Mouse (Mus musculus): ENCODE data around the gene Sec24d. TPM values are rescaled to one million over a fixed set of nuclear protein-coding genes. Genes with fewer than 3 reads are reported as not detected.
A peak's percentile ranks its signal among the peaks of the same experiment; 100 is the strongest.
"Not testable (repeated sequence)": the region's sequence is repeated elsewhere in the genome, so short reads cannot be mapped to it uniquely, and the experiment has no call there.

Sec24d gene
- polyA plus RNA-seq, 1 experiment, result 15.3 TPM

DNA sequence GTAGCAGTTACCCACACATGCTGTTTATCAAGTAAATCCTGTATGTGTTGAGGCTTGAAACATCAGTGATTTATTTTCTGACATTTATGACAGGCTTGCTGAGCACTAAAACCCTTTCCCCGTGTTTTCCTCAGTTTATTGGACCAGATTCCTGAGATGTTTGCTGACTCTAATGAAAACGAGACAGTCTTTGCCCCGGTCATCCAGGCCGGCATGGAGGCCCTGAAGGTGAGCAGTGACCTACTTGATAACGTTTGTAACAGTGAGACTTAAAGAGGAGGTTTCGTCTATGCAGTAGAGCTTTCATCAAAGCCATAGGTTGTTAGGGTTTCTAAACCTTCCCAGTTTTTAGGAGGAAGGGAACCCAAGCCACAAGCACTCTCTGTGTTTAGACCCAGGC is 76.4 kb downstream of the Sec24d start:
- H3K27ac ChIP-seq (replicated peaks; ENCODE audit: low read depth, low read length), result no peak overlapping the region
- H3K4me1 ChIP-seq (ENCODE audit: control insufficient read depth, insufficient read depth, insufficient read length, low read length), result no peaks in the 10 kb centered on the region
- no peak overlapping the region for H3K4me3 ChIP-seq (ENCODE audit: insufficient read depth, low read depth, low read length)

DNA sequence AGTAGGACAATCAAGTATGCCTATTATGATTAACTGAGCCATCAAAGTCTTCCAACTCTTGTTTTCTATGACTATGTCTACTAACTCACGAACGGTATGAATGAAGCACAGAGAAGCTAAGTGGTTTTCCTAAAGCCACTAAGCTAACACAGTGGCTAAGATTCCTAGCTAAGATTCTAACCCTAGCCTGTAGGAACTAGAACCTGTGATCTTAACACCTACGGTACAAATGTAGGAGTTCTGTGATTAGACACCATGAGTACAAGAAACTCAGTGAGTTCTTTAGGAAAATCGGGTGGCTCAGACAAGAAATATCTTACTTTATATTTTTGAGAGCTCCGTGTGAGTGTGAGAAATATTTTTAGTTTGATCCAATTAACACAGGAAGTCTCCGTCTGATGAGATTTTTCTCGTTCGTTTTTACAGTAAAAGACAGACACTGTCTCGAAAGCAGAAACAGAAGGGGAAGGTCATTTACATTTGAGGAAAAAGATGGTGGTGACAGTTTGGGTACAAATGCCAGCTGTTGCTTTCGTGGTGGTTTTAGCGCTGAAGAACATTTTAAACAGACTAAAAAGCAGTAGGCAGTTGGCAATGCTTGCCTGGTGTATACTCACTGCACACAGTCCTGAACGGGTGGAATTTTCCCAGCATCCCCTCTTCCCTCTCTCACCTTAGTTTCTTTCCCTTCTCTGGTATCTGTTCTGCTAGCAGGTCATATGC is 81.0 kb downstream of the Sec24d start:
- no peak overlapping the region for H3K4me3 ChIP-seq (ENCODE audit: insufficient read depth, low read depth, low read length)

DNA sequence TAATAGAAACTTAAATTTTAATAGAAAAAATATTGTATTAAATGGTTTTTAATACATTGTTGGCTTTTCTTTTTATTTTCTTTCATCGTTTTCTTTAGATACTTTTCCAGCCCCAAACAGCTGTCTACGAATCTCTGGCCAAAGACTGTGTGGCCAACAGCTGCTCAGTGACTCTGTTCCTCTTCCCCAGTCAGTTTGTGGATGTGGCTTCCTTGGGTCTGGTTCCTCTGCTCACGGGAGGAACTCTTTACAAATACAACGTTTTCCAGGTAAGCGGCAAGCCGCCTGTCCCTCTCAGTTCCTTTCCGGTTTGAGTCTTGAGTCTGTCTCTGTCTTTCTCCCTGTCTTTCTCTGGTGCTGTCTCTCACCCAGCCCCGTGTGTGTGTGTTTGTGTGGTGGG is 83.3 kb downstream of the Sec24d start:
- Histone ChIP-seq H3K4me3 (ENCODE audit: insufficient read depth, low read depth, low read length) (no peak overlapping the region), H3K27ac (replicated peaks; ENCODE audit: low read depth, low read length) (no peak overlapping the region), H3K4me1 (ENCODE audit: control insufficient read depth, insufficient read depth, insufficient read length, low read length) (no peaks in the 10 kb centered on the region)

More for the DNA sequence above, 81.0 kb downstream of the Sec24d start:
- H3K4me1 ChIP-seq (ENCODE audit: control insufficient read depth, insufficient read depth, insufficient read length, low read length), result no peaks in the 10 kb centered on the region
- no peak overlapping the region for H3K27ac ChIP-seq (replicated peaks; ENCODE audit: low read depth, low read length)

DNA sequence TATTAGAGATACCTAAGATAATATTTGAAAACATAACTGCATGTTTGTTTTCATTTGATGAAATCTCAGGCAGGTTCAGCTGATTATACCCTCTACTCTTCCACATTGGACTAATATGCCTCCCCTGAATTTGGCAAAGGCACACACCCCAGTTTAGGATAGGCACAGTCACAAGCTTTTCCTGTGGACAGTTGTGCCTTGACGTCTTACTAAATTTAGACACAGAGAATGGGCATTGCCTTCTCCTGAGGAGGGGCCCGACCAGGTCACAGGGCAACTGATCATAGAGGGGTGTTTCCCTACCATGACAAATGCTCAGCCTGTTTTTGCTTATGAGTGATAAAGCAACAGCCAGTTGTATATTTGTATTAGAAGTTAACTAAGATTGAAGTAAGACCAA is 84.3 kb downstream of the Sec24d start:
- H3K4me3 ChIP-seq (ENCODE audit: insufficient read depth, low read depth, low read length), result no peak overlapping the region
- H3K4me1 ChIP-seq (ENCODE audit: control insufficient read depth, insufficient read depth, insufficient read length, low read length), result no peaks in the 10 kb centered on the region
- H3K27ac ChIP-seq (replicated peaks; ENCODE audit: low read depth, low read length), result no peak overlapping the region

DNA sequence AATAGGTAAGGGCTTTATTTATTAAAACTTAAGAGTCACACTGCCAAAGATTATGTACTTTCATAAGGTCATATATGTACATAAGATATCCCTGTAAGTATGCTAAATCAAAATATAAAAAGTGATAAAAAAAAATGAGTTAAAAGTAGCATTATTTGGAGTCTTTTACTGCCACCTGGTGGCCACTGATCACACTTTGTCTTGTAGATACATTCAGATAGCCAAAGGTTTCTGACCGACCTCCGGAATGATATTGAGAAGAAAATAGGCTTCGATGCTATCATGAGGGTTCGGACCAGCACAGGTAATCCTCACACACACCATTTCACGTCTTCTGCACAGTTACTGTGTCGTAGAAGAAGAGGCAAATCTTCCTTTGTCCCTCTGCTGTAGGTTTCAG is 85.9 kb downstream of the Sec24d start:
- Histone ChIP-seq H3K4me1 (ENCODE audit: control insufficient read depth, insufficient read depth, insufficient read length, low read length) (no peaks in the 10 kb centered on the region), H3K27ac (replicated peaks; ENCODE audit: low read depth, low read length) (no peak overlapping the region), H3K4me3 (ENCODE audit: insufficient read depth, low read depth, low read length) (no peak overlapping the region)

DNA sequence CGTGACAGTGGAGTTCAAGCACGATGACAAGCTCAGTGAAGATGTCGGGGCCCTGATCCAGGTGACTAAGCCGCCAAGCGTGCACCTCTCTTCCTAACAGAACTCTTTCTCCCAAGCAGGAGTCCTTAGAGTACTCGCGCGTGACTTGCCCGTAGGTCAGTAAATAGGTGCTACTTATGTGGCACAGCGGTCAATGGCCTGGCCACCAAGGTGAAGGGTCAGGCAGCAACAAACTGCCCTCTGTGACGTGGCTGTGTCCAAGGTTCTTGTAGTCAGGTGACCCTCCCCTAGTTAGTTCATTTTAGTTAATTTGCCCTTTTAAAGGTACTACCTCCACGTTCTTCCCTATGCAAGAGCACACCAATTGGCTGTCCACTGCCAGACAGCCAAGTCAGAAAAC is 86.4 kb downstream of the Sec24d start:
- H3K27ac ChIP-seq (replicated peaks; ENCODE audit: low read depth, low read length), result no peak overlapping the region

DNA sequence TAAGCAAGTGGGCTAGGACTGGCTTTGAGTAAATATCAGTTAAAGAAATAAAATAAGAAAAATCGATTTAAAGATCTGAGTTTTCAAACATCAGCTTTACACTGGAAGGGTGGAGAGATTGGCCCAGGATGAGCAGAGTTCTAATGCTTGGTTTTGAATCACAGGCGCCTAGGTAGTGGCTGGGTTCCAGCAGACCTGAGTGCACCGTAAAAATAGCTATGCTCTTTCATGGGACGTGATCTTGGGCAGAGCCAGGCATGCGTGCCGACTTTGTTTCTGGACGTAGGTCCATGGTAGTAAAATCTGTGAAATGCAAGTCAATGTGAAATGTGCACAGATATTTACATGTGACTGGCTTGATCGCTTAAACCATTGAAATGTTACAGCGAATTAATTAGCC is 87.1 kb downstream of the Sec24d start:
- Histone ChIP-seq H3K4me1 (ENCODE audit: control insufficient read depth, insufficient read depth, insufficient read length, low read length) (no peaks in the 10 kb centered on the region), H3K27ac (replicated peaks; ENCODE audit: low read depth, low read length) (no peak overlapping the region), H3K4me3 (ENCODE audit: insufficient read depth, low read depth, low read length) (no peak overlapping the region)

More for the DNA sequence above, 86.4 kb downstream of the Sec24d start:
- H3K4me1 ChIP-seq (ENCODE audit: control insufficient read depth, insufficient read depth, insufficient read length, low read length), result no peaks in the 10 kb centered on the region
- no peak overlapping the region for H3K4me3 ChIP-seq (ENCODE audit: insufficient read depth, low read depth, low read length)

DNA sequence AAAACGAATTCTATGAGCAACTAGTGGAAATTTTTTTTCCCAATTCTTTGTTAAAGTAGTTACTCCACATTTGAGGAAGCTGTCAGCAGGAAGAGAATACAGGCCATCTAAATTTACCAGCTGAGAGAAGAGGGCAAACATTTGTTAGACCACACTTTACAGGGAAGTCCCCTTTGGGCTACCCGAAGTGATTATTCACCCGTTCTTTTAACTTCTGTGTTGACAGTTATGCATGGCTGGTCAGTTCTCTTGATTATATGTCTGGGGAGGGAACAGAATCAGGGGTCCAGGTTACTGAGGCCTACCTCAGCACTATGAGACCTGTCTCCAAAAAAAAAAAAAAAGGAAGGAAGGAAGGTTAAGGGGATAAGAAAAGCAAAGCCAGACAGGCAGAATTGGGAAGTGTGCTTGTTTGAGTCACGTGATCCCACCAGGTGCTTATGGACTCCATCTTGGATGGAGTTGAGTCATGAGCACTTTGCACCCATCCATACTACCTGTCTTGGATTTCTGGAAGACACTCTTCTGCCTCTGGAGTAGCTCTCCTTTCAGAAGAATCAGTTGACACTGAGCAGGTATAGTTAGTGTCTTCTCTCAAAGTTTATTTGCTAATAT is 89.2 kb downstream of the Sec24d start:
- Histone ChIP-seq H3K4me1 (ENCODE audit: control insufficient read depth, insufficient read depth, insufficient read length, low read length) (no peaks in the 10 kb centered on the region), H3K4me3 (ENCODE audit: insufficient read depth, low read depth, low read length) (no peak overlapping the region), H3K27ac (replicated peaks; ENCODE audit: low read depth, low read length) (no peak overlapping the region)

DNA sequence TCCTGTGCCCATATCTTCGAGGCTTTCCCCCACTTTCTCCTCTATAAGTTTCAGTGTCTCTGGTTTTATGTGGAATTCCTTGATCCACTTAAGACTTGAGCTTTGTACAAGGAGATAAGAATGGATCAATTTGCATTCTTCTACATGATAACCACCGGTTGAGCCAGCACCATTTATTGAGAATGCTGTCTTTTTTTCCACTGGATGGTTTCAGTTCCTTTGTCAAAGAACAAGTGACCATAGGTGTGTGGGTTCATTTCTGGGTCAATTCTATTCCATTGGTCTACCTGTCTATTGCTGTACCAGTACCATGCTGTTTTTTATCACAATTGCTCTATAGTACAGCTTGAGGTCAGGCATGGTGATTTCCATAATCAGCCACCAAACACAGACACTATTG is 99.6 kb downstream of the Sec24d start:
- not testable (repeated sequence) for H3K4me1 ChIP-seq (ENCODE audit: control insufficient read depth, insufficient read depth, insufficient read length, low read length); H3K4me3 ChIP-seq (ENCODE audit: insufficient read depth, low read depth, low read length); H3K27ac ChIP-seq (replicated peaks; ENCODE audit: low read depth, low read length)

DNA sequence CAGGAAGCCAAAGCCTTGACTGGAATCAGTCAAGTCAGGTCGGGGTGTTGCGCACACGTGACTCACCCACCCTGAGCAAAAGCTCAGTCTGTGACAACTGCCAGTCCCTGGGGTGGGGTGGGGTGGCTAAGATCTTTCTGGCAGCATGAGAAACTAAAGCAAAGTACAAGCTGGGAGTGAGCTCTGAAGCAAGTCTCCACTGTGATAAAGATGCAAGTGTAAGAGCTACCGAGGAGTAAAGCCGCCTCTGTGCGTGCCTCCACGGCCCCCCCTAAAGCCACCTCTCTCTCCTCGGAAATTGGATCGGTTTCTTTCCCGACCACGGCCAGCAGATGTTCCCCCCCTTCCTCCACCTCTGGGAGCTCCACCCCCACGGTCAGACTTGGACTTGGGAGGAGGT is 101.9 kb downstream of the Sec24d start:
- Histone ChIP-seq H3K4me1 (ENCODE audit: control insufficient read depth, insufficient read depth, insufficient read length, low read length) (no peaks in the 10 kb centered on the region), H3K27ac (replicated peaks; ENCODE audit: low read depth, low read length) (no peak overlapping the region), H3K4me3 (ENCODE audit: insufficient read depth, low read depth, low read length) (no peak overlapping the region)

DNA sequence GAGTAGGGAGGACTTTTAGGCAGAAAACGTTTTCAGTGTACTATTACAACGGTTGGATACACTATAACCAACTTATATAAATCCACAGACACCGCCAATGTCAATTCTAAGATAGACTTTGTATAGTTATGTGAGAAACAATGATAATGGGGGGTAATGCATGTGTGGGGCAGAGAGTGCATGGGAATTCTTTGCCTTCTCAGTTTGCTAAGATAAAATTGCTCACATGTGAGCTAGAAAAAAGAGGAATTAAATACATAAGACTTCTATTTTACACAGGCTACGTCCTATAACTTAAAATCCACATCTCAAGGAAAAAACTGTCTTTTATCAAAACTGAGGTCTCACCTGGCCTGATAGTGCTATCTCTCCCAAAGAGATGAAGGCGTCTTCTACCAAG is 103.7 kb downstream of the Sec24d start:
- no peak overlapping the region for H3K4me3 ChIP-seq (ENCODE audit: insufficient read depth, low read depth, low read length)
- no peaks in the 10 kb centered on the region for H3K4me1 ChIP-seq (ENCODE audit: control insufficient read depth, insufficient read depth, insufficient read length, low read length)
- no peak overlapping the region for H3K27ac ChIP-seq (replicated peaks; ENCODE audit: low read depth, low read length)

DNA sequence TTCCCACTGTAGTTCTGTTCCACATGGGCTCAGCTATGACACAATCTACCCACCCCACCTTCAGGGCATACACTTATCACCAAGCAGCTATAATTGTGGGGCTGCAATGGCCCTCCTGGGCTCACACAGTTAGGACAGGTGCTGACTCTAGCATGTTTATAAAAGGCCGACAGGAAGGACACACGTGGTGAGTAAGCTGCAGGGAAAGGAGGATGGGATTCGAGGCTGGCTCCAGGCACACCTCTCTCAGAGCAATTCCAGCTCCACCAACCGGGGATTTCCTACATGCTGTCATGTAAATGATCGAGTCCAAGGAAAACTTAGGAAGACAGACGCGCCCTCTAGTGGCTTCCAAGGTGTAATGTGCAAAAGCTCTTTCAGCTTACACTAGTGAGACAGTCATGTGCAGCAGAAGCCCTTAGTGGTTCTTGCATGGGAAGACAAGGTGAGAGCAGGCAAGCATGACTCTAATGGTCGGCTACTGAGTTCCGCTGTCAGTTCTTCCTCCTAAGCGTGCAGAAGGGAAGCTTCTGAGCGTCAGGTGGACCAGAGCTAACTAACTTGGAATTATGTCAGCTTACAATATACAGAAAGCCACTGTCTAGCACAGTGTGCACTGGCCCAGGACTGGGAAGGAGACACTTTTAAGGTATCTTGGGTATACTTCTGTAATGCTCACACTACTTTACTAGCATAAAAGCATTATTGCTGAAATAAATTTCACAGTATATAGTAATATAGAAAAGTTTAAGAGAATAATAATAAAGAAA is 104.7 kb downstream of the Sec24d start:
- Histone ChIP-seq H3K27ac (replicated peaks; ENCODE audit: low read depth, low read length) (no peak overlapping the region), H3K4me1 (ENCODE audit: control insufficient read depth, insufficient read depth, insufficient read length, low read length) (no peaks in the 10 kb centered on the region), H3K4me3 (ENCODE audit: insufficient read depth, low read depth, low read length) (no peak overlapping the region)

DNA sequence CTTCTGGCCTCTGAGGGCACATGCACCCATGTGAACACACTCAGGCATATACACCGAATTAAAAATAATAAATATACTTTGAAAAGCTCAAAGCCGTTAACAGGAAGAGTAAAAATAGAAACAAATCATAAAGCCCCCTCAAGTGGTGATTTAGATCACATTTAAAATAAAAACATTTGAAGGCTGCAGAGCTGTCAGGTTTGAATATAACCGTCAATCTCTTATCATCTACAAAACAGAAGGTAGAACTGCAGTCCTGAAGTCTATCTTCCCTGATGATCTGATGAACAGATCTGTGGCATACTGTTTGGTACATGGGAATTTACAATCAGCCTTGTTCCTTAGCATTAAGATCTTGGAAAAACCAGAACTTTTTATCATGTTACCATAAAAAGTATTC is 109.3 kb downstream of the Sec24d start:
- H3K27ac ChIP-seq (replicated peaks; ENCODE audit: low read depth, low read length), result no peak overlapping the region
- no peaks in the 10 kb centered on the region for H3K4me1 ChIP-seq (ENCODE audit: control insufficient read depth, insufficient read depth, insufficient read length, low read length)
- H3K4me3 ChIP-seq (ENCODE audit: insufficient read depth, low read depth, low read length), result no peak overlapping the region

DNA sequence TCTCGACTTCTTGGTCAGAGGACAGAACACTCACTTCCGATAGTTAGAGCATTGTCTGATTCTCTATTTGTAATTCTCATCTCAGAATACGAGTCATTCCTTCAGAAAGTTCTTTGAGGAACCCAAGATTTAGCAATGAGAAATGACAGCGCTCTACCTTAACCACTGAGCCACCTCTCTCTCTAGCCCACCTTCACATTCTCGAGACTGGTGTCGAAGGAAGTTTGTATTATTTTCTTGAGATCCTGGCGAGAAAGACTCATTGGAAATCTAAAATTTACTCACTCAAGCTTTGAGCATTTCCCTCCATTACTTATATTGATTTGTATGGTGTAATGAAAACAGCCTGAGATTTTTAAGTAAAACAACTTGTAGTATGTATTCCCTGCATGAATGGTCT is 117.2 kb downstream of the Sec24d start:
- Histone ChIP-seq H3K4me3 (ENCODE audit: insufficient read depth, low read depth, low read length) (no peak overlapping the region), H3K4me1 (ENCODE audit: control insufficient read depth, insufficient read depth, insufficient read length, low read length) (no peaks in the 10 kb centered on the region), H3K27ac (replicated peaks; ENCODE audit: low read depth, low read length) (no peak overlapping the region)

DNA sequence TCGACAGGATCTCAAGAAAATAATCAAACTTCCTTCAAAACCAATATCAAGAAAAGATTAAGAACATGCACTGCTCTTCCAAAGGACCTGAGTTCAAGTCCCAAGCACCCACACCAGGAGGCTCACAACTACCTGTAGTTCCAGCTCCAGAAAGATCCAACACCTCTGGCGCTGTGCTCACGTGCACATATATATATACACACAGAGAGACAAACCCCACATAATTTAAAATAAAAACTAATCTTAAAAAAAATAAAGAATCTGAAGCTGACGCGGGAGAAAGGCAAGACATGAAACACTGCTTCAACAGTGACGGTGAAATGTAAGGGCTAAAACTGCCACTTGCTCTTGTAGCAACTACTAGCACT is 117.8 kb downstream of the Sec24d start:
- no peaks in the 10 kb centered on the region for H3K4me1 ChIP-seq (ENCODE audit: control insufficient read depth, insufficient read depth, insufficient read length, low read length)
- peak overlapping the region; percentile 88 for H3K4me3 ChIP-seq (ENCODE audit: insufficient read depth, low read depth, low read length)
- peak overlapping the region; percentile 69 for H3K27ac ChIP-seq (replicated peaks; ENCODE audit: low read depth, low read length)
